Mouse (Mus musculus): Measurements from ENCODE around the gene Egfem1. TPM values are rescaled to one million over a fixed set of nuclear protein-coding genes. Genes with fewer than 3 reads are reported as not detected.

Egfem1 gene
- polyA plus RNA-seq, 1 experiment from 2014 or later, result 5.4 TPM

DNA sequence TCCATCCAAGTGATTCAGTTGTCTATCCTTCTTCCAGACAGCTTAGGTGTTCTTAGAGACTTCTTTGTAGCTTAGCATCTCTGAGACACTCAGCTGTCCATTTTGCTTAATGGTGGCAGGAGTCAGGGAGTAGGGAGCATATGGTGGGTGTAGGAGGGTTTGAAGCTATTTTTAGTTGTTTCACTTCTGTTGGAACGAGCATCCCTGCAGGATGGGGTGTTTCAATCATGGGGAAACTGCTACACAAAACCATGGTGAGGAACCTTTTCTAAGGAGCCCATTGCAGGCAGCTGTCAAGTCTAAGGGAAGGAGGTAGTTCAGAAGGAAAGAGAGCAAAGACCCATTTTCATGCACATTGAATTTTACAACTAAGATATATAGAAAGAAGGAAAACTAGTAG is 458.1 kb downstream of the Egfem1 start:
- WGBS, result 41% methylated on average over 1 of the region's 1 CpGs
- H3K4me3 ChIP-seq, result no peak overlapping the region
- H3K9me3 ChIP-seq, result no peaks in the 10 kb centered on the region
- peaks cover 8% of the 10 kb centered on the region for H3K4me1 ChIP-seq (replicated peaks)
- H3K4me2 ChIP-seq, result no peak overlapping the region
- no peaks in the 10 kb centered on the region for H3K27me3 ChIP-seq
- H3K27ac ChIP-seq (replicated peaks), result no peak overlapping the region
- no peak overlapping the region for H3K9ac ChIP-seq
- H3K36me3 ChIP-seq, result no peaks in the 10 kb centered on the region
- ATAC-seq (ENCODE audit: low read depth), result no peak

DNA sequence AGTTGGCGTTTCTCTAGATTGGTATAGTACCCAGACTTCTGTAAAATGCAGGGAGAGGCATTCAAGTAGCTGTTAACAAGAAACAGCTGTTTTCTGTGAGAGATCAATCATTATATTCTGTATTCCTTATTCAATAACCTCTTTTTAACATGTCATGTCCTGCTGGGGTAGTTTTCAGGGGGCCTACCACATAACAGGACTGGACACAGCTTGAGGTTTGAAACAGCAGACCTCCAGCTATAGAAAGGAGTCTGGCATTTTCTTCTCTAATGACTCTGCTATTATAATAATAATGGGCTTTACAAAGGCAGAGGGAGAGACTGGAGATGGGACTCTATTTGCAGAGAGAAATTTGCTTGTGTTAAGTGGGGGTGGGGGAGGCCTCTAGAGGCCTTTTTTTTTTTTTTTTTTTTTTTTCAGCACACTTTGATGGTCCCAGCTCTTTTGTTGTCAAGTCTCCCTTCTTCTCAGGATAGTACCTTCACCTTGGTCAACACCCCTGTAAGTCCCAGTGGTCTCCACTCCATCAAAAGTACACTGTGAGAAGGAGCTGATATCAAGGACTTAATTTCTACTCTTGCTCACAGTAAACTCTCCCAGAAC is 459.8 kb downstream of the Egfem1 start:
- H3K4me2 ChIP-seq, result no peak overlapping the region
- 7% methylated on average over 1 of the region's 1 CpGs for WGBS
- no peak for ATAC-seq (ENCODE audit: low read depth)

DNA sequence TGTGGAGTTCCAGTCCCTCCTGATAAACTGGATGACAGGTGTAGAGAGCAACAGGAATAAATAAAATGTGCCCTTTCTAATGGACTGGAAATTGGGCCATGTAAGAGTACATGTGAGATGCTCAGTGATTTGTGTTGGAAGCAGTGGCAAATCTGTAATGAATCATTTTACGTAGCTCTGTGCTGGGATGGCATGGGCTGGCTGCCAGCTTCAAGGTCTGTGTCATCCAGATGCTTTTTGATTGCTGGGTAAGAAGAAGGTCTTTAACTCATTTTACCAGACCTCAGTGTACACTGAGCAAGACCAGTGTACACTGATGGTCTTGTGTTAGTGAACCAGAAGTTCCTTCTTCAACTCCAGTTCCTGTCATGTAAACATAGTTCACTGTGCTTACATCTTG is 462.2 kb downstream of the Egfem1 start:
- peaks cover 8% of the 10 kb centered on the region for H3K4me1 ChIP-seq (replicated peaks)
- H3K4me2 ChIP-seq, result no peak overlapping the region
- H3K27me3 ChIP-seq, result no peaks in the 10 kb centered on the region
- no peaks in the 10 kb centered on the region for H3K36me3 ChIP-seq
- H3K4me3 ChIP-seq, result no peak overlapping the region
- H3K9me3 ChIP-seq, result no peaks in the 10 kb centered on the region
- no peak for ATAC-seq (ENCODE audit: low read depth)
- H3K9ac ChIP-seq, result no peak overlapping the region
- H3K27ac ChIP-seq (replicated peaks), result no peak overlapping the region
- WGBS, result 61% methylated on average over 1 of the region's 1 CpGs

More for the DNA sequence above, 459.8 kb downstream of the Egfem1 start:
- Histone ChIP-seq H3K9me3 (no peaks in the 10 kb centered on the region), H3K9ac (no peak overlapping the region), H3K4me3 (no peak overlapping the region), H3K4me1 (replicated peaks) (peaks cover 8% of the 10 kb centered on the region), H3K36me3 (no peaks in the 10 kb centered on the region), H3K27ac (replicated peaks) (no peak overlapping the region), H3K27me3 (no peaks in the 10 kb centered on the region)

DNA sequence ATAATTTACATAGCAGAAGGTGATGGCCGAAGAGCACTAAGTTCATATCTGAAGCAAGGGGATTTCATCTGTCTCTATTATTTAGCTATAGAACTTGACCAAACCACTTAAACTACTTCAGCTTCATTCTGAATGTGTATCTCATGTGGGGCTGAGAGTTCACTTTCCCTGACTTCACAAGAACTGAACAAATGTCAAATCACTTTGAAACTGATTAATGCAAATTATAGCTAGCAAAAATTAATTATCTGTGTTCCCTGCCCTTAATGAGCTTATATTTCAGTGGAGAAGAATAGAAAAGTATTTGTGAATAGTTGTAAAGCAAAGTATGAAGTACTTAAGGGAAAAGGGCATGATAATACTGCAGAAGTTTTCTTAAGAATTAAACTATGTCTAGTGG is 481.3 kb downstream of the Egfem1 start:
- no peaks in the 10 kb centered on the region for H3K27me3 ChIP-seq
- no peaks in the 10 kb centered on the region for H3K36me3 ChIP-seq
- 97% methylated on average over 1 of the region's 1 CpGs for WGBS
- H3K9me3 ChIP-seq, result no peaks in the 10 kb centered on the region
- ATAC-seq (ENCODE audit: low read depth), result no peak
- H3K4me3 ChIP-seq, result no peak overlapping the region
- H3K27ac ChIP-seq (replicated peaks), result no peak overlapping the region
- H3K4me1 ChIP-seq (replicated peaks), result no peaks in the 10 kb centered on the region
- no peak overlapping the region for H3K9ac ChIP-seq
- no peak overlapping the region for H3K4me2 ChIP-seq

DNA sequence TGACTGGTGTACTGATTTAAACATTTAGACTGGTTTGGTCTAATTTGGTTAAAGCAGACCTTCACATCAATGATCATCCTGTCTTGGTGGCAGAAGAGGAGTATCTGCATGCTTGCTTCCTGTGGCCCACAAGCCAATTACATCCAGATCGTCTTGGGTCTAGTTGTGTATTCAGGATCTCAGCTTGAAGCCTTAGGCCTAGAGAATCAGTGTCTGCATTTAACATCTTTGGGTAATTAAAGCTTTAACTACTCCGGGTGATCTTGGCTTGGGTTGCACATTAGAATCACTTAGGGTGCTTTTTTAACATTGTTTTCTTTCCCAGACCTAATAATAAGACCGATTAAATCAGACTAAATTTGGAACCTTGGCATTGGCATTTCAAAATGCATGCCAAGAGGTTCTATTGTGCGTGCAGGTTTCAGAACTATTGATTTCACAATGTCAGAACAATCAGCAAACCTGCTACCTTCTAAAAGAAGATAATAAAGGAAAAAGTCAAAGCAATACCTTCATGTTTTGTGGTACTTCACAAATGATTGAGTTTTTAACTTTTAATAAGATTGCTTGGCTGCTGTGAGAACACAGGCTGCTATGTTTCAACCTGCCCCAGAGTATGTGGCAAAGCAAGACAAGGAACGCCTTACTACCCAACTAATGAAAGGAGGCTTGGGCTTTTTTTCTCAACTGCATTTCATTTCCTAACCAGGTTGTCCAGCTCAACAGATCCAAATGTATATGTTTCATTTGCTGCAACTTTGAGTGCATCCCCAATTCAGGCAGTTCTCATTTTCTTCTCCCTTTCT is 496.4 kb downstream of the Egfem1 start:
- Histone ChIP-seq H3K9me3 (no peaks in the 10 kb centered on the region), H3K4me2 (no peak overlapping the region), H3K4me3 (no peak overlapping the region), H3K36me3 (no peaks in the 10 kb centered on the region), H3K4me1 (replicated peaks) (no peaks in the 10 kb centered on the region), H3K27me3 (no peaks in the 10 kb centered on the region), H3K9ac (no peak overlapping the region), H3K27ac (replicated peaks) (no peak overlapping the region)
- ATAC-seq (ENCODE audit: low read depth), result no peak
- 51% methylated on average over 5 of the region's 5 CpGs for WGBS

DNA sequence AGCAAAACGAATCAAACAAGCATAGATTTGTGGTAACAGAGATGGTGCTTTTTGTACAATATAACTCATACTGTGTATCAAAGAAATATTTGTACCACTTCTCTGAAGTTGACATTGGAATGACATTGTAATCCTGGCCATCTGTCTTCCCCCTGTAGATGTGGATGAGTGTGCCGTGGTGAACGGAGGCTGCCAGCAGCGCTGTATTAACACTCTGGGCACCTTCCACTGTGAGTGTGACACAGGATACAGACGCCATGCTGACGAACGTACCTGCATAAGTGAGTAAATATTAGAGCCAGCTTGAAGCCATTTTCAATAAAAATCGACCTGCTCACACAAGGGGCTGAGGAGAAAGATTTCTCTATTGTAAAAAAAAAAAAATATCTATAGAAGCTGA is 500.9 kb downstream of the Egfem1 start:
- no peak overlapping the region for H3K9ac ChIP-seq
- WGBS, result 63% methylated on average over 8 of the region's 8 CpGs
- no peaks in the 10 kb centered on the region for H3K27me3 ChIP-seq
- no peaks in the 10 kb centered on the region for H3K36me3 ChIP-seq
- H3K4me1 ChIP-seq (replicated peaks), result no peaks in the 10 kb centered on the region
- no peak overlapping the region for H3K4me3 ChIP-seq
- H3K9me3 ChIP-seq, result no peaks in the 10 kb centered on the region
- no peak overlapping the region for H3K27ac ChIP-seq (replicated peaks)
- ATAC-seq (ENCODE audit: low read depth), result no peak
- no peak overlapping the region for H3K4me2 ChIP-seq

DNA sequence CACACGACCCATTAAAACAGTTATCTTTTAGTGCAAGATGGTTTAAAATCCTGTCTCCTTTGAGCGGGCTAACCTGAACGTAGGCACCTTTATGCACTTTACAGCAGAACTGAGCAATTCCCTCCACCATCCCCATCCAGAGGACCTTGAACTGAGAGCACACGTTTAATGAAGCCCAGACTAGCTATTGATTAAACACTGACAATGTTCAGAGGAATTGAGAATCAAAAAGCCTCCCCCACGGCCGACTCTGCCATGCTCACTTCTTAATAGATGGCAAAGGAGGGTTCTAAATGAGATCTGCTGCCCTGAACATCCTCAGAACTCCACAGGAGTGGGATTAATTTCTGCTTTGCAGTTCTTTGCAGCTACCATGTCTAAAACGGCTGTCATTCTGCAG is 520.3 kb downstream of the Egfem1 start:
- Histone ChIP-seq H3K4me3 (no peak overlapping the region), H3K4me2 (no peak overlapping the region), H3K27ac (replicated peaks) (no peak overlapping the region), H3K9me3 (no peaks in the 10 kb centered on the region), H3K27me3 (no peaks in the 10 kb centered on the region), H3K36me3 (no peaks in the 10 kb centered on the region), H3K9ac (no peak overlapping the region), H3K4me1 (replicated peaks) (no peaks in the 10 kb centered on the region)
- ATAC-seq (ENCODE audit: low read depth), result no peak
- whole genome bisulfite sequencing, result 69% methylated on average over 7 of the region's 7 CpGs

DNA sequence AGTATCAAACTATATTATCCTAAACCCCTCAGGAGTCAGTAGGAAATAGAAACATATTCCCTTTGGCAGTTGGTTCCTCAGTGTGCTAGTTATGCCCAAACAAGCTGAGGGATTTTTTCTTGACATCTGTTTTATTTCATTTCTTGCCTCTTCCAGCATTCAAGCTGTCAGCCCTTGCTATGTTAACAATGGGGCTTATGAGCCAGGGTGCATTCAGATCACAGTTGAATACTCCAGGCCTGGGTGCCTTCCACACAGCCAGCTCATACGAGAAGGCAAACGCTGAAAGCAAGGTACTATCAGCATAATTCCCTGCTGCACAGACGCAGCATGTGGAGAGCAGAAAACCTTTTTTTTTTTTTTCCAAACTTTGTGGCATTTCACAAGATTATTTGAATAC is 526.9 kb downstream of the Egfem1 start:
- no peak overlapping the region for H3K27ac ChIP-seq (replicated peaks)
- no peaks in the 10 kb centered on the region for H3K4me1 ChIP-seq (replicated peaks)
- no peak overlapping the region for H3K4me2 ChIP-seq
- H3K36me3 ChIP-seq, result no peaks in the 10 kb centered on the region
- H3K4me3 ChIP-seq, result no peak overlapping the region
- H3K27me3 ChIP-seq, result no peaks in the 10 kb centered on the region
- 46% methylated on average over 3 of the region's 3 CpGs for WGBS
- H3K9me3 ChIP-seq, result no peaks in the 10 kb centered on the region
- no peak for ATAC-seq (ENCODE audit: low read depth)
- H3K9ac ChIP-seq, result no peak overlapping the region

DNA sequence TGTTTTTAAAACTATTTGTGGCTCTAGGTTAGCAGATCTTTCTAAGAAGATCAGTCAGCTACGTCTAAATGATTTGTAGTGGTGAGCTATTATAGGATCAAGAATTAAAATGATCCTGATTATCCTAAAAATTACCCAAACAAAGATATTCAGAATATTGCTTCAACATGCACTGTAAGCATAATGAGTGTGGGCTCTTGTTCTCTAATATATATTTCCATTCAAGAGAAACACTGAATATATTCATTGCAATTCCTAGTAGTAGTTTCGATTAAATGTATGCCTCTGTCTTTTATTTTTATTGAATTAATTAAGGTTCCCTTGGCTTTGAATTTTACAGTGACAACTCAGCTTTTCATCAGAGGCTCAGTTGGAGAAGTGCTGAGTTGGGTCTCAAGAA is 527.4 kb downstream of the Egfem1 start:
- H3K4me2 ChIP-seq, result no peak overlapping the region
- H3K36me3 ChIP-seq, result no peaks in the 10 kb centered on the region
- no peak overlapping the region for H3K27ac ChIP-seq (replicated peaks)
- H3K27me3 ChIP-seq, result no peaks in the 10 kb centered on the region
- no peak overlapping the region for H3K9ac ChIP-seq
- no peaks in the 10 kb centered on the region for H3K4me1 ChIP-seq (replicated peaks)
- H3K4me3 ChIP-seq, result no peak overlapping the region
- no peak for ATAC-seq (ENCODE audit: low read depth)
- 83% methylated on average over 2 of the region's 2 CpGs for WGBS
- H3K9me3 ChIP-seq, result no peaks in the 10 kb centered on the region

DNA sequence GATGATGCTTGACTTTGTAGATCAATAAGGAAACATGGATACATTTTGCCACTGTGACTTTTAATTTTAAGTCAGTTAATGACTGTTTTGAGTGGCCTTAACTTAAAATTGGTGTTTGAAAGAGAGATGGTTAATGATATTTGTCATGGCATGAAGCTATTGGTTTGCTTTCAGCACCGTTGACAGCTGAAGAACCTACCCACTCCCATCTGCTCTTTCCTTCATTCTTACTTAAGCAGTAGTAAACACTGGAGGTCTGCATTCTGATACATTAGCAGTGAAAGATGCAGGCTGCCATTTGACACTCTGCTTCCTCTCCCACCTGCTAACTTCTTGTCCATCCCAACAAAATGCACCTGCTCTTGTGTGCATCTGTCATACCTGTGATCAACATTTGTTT is 537.8 kb downstream of the Egfem1 start:
- Histone ChIP-seq H3K9ac (no peak overlapping the region), H3K27me3 (no peaks in the 10 kb centered on the region), H3K36me3 (no peaks in the 10 kb centered on the region), H3K27ac (replicated peaks) (no peak overlapping the region), H3K4me3 (no peak overlapping the region), H3K4me2 (no peak overlapping the region), H3K4me1 (replicated peaks) (no peaks in the 10 kb centered on the region), H3K9me3 (no peaks in the 10 kb centered on the region)
- WGBS, result 88% methylated on average over 1 of the region's 1 CpGs
- ATAC-seq (ENCODE audit: low read depth), result no peak

DNA sequence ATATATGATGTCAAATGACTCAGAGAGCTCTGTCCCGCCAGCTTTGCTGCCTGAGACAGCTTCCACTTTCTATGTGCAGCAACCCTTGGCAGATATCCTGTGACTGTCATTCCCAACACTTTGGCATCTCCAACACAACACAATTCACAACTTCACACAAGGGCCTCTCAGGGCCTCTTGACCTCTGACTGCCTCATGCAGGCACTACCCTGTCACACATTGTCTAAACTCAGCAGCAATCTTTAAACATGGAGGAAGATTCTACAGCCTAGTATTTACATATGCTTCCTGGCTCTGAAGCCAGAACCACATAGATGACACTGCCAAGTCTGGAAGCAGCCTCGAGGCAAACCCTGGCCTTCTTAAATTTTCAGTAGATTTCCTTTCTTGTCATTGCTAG is 558.0 kb downstream of the Egfem1 start:
- WGBS, result 79% methylated on average over 2 of the region's 2 CpGs
- Histone ChIP-seq H3K4me3 (no peak overlapping the region), H3K4me2 (no peak overlapping the region), H3K27ac (replicated peaks) (no peak overlapping the region), H3K27me3 (no peaks in the 10 kb centered on the region), H3K9ac (no peak overlapping the region), H3K4me1 (replicated peaks) (no peaks in the 10 kb centered on the region), H3K9me3 (no peaks in the 10 kb centered on the region), H3K36me3 (no peaks in the 10 kb centered on the region)
- ATAC-seq (ENCODE audit: low read depth), result no peak

DNA sequence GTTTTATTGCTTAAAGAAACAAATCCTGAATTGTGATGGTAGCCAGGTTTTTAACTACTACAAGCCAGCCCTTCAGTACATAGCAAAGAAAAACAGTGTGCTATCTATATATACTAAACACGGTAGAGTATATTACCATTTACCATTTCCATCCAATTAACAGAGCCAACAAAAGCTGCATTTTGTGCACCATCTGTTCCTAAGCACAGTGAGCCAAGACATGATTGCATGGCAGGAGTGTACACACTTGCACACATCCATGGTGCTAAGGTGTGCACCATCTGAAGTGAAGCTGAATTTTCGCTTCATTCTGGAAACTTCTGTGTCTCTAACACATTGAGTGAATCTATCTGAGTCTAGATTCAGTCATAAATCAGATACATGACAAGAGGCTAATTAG is 585.0 kb downstream of the Egfem1 start:
- H3K27me3 ChIP-seq, result no peaks in the 10 kb centered on the region
- no peak overlapping the region for H3K4me2 ChIP-seq
- no peak for ATAC-seq (ENCODE audit: low read depth)
- H3K27ac ChIP-seq (replicated peaks), result no peak overlapping the region
- H3K9me3 ChIP-seq, result no peaks in the 10 kb centered on the region
- H3K4me1 ChIP-seq (replicated peaks), result no peaks in the 10 kb centered on the region
- no peak overlapping the region for H3K9ac ChIP-seq
- 78% methylated on average over 2 of the region's 2 CpGs for WGBS
- 0 out of 2 replicates have a peak, but pooled peaks cover under 1% of the 10 kb centered on the region for H3K36me3 ChIP-seq
- no peak overlapping the region for H3K4me3 ChIP-seq

Measured in neural tube, embryonic 13.5 days (tissue).